Mouse (Mus musculus): ENCODE results near the gene Zfp729b.

The Zfp729b gene

DNA sequence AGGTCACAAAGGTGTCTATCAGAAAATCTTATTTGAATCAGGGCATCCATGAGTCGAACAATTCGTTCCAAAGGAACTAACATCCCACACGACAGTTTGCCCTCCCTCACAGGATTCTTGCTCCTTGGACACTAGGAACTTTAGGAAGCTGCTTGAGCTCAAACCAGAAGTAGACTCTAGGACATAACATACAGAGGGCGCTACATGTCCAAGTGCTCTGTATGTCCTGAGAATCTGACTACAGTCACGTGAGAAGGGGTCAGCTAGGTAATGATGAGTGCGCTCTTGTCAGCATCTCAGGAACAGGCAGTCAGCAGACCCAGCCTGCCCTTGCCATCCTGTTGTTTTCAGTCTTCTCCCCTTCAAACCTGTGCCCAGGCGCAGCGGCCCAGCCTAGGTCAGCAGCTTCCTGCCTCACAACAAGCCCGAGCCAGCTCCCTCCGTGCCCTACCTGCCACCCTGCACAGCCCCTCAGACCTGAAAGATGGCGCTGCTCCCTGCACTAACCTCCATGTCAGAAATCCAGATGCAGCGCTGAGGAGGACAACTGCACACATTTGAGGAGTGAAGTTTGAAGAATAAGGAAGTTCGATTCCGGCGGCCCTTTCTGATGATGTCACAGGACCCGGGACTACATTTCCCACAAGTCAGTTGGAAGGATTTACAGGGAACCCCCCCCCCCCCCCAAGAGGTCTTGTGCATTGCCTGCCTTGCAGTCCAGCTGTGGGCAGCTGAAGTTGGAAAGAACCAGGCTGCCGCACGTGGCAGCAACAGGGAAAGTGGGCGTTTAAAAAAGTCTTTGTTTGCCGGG is at the start of gene Zfp729b:
Gene Zfp729b, minus strand, starts transcription at position 642 of the 811 bp plus-strand sequence.
- in situ Hi-C loops (cut with MboI; ENCODE audit: unreplicated experiment in 2 of 2): no loop called here

DNA sequence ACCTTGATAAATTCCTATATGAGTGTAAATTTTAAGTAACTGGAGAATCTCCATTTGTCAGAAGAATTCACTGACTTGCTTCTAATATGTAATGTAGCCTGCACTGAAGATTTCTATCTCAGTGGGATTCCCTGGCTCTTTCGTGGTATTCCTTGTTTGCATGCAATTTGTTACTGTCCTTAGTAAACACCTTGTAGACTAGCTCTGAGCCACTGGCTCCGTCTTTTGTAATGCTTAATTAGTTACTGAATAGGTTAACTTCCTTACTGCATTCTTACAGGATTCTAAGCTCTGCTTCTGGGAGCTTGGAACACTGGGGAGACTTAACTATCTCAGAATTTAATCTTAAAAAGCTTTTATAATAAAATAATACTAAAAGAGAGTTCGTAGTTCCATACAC is 43.0 kb upstream of the Zfp729b start:
- in situ Hi-C loops (cut with MboI; ENCODE audit: unreplicated experiment in 2 of 2): no loop called here

DNA sequence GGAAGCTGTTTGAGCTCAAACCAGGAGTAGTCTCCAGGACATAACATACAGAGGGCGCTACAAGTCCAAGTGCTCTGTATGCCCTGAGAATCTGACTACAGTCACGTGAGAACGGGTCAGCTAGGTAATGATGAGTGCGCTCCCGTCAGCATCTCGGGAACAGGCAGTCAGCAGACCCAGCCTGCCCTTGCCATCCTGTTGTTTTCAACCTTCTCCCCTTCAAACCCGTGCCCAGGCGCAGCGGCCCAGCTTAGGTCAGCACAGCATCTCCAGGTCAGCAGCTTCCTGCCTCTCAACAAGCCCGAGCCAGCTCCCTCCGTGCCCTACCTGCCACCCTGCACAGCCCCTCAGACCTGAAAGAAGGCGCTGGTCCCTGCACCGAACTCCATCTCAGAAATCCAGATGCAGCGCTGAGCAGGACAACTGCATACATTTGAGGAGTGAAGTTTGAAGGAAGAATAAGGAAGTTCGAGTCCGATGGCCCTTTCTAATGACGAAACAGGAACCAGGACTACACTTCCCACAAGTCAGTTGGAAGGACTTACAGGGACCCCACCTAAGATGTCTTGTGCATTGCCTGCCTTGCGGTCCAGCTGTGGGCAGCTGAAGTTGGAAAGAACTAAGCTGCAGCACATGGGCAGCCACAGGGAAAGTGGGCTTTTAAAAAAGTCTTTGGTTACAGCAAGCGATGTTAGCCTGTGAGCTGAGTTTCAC is 27.9 kb upstream of the Zfp729b start, which contains the start of the genes Gm49345 and Zfp729a:
Gene Gm49345, minus strand, starts transcription at position 476 of the 714 bp plus-strand sequence.
Gene Zfp729a, minus strand, starts transcription at position 498 of the 714 bp plus-strand sequence.
- in situ Hi-C loops (cut with MboI; ENCODE audit: unreplicated experiment in 2 of 2): loop anchor here (5.0 to 25.0 kb wide), 4 partner anchors 47 to 207 kb away; partner anchors contain the start of genes Gm10037 (in 1 of the 2) and Zfp738 (in 1 of the 2)

DNA sequence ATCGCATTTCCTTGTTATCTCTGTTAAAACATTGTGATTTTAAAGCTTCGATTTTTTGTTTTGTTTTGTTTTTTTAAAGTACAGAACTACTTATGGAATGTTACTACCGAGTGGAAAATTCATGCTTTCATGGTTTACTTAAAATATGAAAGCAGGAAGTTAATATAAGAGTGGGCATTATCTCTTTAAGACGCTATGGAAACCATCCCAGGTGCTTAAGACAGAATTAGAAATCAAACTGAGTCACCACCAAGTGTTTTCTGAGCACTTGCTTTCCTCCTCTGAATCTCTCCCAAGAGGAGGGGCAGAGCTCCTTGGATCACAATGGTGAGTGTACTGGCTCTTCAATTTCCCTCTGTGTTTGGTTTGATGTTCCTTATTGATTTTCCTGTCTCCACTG is 601 bp upstream of the Zfp729b start:
- in situ Hi-C loops (cut with MboI; ENCODE audit: unreplicated experiment in 2 of 2): no loop called here

DNA sequence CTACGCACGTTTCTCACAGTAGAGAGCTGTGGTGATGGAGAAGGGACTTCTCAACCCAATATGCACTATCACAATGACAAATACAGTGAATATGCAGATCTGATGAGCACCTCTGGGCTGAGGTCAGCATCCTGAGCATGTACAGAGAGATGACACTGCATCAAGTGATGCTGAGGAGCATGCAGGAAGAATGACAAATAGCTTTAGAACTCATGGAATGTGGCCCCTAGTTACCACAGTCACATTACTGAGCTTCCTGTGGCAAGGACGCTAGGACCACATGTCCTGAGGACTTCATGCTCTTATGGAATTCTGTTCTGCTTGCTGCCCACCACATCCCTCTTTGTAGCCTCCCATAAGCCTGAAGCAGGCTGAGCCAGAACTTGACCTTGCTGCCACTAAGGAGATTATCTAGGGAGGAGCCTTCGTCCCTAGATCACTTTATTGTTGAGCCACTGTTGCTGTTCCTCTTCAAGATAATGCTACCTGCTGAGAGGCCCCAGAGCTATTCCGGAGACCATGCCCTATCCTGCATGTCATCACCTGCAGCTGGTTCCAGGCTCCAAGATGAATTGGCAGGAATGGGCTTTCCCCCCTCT is 36.8 kb downstream of the Zfp729b start:
- in situ Hi-C loops (cut with MboI; ENCODE audit: unreplicated experiment in 2 of 2): no loop called here

DNA sequence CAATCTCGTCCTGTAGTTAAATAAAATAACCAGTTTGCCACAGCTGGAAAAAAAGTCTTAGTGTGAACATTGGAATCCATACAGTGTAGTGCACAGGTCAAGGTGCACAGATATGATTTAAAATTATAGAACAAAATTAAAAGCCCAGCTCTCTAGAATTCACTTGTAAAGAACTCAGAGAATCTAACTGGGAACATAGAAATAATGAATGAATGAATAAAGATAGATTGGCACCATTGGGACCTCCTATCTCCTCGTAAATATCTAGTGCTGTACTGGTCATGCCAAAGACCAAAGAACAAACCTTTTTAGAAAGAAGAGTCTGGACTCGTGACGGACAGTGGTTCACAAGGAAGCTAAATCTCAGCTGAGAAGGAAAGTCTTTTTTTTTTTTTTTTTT is 55.8 kb downstream of the Zfp729b start, which contains the start of gene Zfp748:
Gene Zfp748, minus strand, starts transcription at position 101 of the 400 bp plus-strand sequence.
- in situ Hi-C loops (cut with MboI; ENCODE audit: unreplicated experiment in 2 of 2): no loop called here

DNA sequence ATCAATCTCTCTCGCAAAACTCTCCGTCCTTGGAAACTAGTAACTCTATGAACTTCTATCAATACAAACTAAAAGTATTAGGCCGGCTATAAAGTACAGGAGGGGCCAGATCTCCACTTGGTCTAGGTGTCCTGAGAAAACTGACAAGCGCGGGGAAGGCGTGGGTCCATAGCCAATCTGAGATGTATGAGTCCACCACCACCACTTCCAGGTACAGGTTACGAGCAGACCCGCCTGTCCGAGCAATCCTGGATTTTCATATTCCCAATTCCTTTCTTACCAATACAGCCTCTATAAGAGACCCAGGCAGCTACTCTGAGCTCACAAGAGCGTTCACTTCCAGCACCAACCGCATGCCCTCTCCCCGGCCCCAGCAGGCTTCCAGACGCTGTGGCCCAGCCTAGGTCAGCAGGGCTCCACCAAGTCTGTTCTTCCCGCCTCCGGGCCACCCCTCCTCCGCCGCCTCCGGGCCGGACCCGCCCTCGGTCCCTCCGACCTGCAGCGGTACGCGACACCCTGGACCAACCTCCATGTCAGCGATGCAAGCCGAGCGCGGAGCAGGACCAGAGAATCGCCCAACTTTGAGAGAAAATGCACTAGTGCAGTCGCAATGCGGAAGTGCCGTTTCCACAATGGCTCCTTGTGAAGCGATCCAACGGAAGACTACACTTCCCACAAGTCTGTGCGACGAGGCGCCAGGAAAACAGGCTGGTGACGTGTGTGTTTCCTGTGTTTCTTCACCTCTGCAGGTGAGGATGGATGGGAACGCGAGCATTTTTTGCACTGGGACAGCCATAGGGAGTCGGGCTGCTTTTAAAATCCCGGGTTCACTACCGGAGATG is 56.8 kb downstream of the Zfp729b start:
- in situ Hi-C loops (cut with MboI; ENCODE audit: unreplicated experiment in 2 of 2): no loop called here

DNA sequence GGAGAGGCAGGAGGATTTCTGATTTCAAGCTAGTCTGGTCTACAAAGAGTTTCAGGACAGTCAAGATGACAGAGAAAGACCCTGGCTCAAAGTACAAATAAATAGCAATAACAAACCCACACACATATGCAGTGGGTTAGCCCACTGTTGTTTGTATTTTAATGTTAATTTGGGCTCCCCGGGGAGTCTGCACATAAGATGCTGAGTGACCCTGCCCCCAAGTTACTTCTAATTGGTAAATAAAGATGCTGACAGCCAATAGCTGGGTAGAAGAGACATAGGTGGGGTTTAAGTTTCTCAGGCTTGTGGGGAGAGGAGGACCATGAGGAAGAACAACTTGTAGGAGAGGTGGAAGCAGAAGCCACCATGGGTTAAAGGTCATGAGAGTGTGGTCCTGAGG is 63.6 kb downstream of the Zfp729b start:
- in situ Hi-C loops (cut with MboI; ENCODE audit: unreplicated experiment in 2 of 2): no loop called here
